Comparison of ENCODE assay signal across 11 mouse cellular contexts in genomic region chr2:78914861-78915260, GRCm38 (mm10). TPM values are rescaled to one million over a fixed set of nuclear protein-coding genes. Genes with fewer than 3 reads are reported as not detected.
DNase-seq lines count a peak whose midpoint lies in the region; ATAC-seq and TF ChIP-seq lines count a peak whose summit lies in the region.
"Had no signal": no experiment of that assay in that cellular context is flagged by ENCODE, and none has a peak within 500 bp of the region (broad histone marks: within the 10 kb centered on the region; RNA-seq: fewer than 3 reads in every experiment).

No protein-coding gene starts in this region.

- no peak for TF ChIP-seq EP300 in heart, postnatal 0 days (IDR thresholded peaks at IDR 0.05; ENCODE audit: low read depth)

- peaks cover 7% of the 10 kb centered on the region; the same call in 1 of the 2 replicates for H3K4me1 ChIP-seq in heart, postnatal 0 days (ENCODE audit: control insufficient read depth, insufficient read depth)
- peaks cover 9% of the 10 kb centered on the region for H3K4me1 ChIP-seq in liver, embryonic 13.5 days (replicated peaks)
- no peaks in the 10 kb centered on the region for H3K4me1 ChIP-seq in limb, embryonic 10.5 days
- H3K4me1 ChIP-seq: embryonic facial prominence, embryonic 13.5 days had no signal

- no peaks in the 10 kb centered on the region for H3K9me3 ChIP-seq in heart, postnatal 0 days (replicated peaks; ENCODE audit: control insufficient read depth, low read length)
- H3K9me3 ChIP-seq in liver, embryonic 13.5 days (replicated peaks) = no peaks in the 10 kb centered on the region
- H3K9me3 ChIP-seq in limb, embryonic 10.5 days (replicated peaks) = no peaks in the 10 kb centered on the region
- H3K9me3 ChIP-seq: embryonic facial prominence, embryonic 13.5 days; hindbrain, embryonic 15.5 days had no signal

- peak; percentile 58 for DNase-seq in heart, postnatal 0 days (ENCODE audit: low spot score)
- no peak for DNase-seq in heart, adult 8-10 months (ENCODE audit: low spot score)
- peak; percentile 56 for DNase-seq in 416B (ENCODE audit: low read depth)
- DNase-seq in T-cell, adult 2 months (ENCODE audit: low spot score) = peak; percentile 17
- no peak for DNase-seq in liver, embryonic 13.5 days
- no peak for DNase-seq in spleen, postnatal 36 days (ENCODE audit: low spot score in 2 of 2)
- no peak for DNase-seq in limb, embryonic 10.5 days (ENCODE audit: low spot score)
- DNase-seq in cerebellum, adult 8-10 months = no peak
- DNase-seq: layer of hippocampus, adult 9-11 months had no signal

- H3K4me2 ChIP-seq in heart, postnatal 0 days (ENCODE audit: low read depth, low read length) = no peak overlapping the region
- no peak overlapping the region for H3K4me2 ChIP-seq in liver, embryonic 13.5 days
- H3K4me2 ChIP-seq: embryonic facial prominence, embryonic 13.5 days; hindbrain, embryonic 15.5 days had no signal

- ATAC-seq in heart, postnatal 0 days (ENCODE audit: insufficient read depth, low read depth) = peak; percentile 39; the same call in 1 of the 2 replicates
- peak; percentile 67 for ATAC-seq in liver, embryonic 13.5 days (ENCODE audit: low read depth)

- H3K36me3 ChIP-seq in heart, postnatal 0 days (replicated peaks; ENCODE audit: control insufficient read depth, insufficient read depth, low read length) = peaks cover 6% of the 10 kb centered on the region; the same call in 1 of the 2 replicates
- peaks cover 25% of the 10 kb centered on the region for H3K36me3 ChIP-seq in liver, embryonic 13.5 days
- H3K36me3 ChIP-seq in limb, embryonic 10.5 days = peaks cover 18% of the 10 kb centered on the region

- H3K27ac ChIP-seq in heart, postnatal 0 days (ENCODE audit: low read depth) = no peak overlapping the region
- H3K27ac ChIP-seq in liver, embryonic 13.5 days = no peak overlapping the region
- no peak overlapping the region for H3K27ac ChIP-seq in limb, embryonic 10.5 days
- H3K27ac ChIP-seq: embryonic facial prominence, embryonic 13.5 days; hindbrain, embryonic 15.5 days had no signal

- H3K9ac ChIP-seq in heart, postnatal 0 days (replicated peaks; ENCODE audit: low read depth, low read length) = no peak overlapping the region
- H3K9ac ChIP-seq in liver, embryonic 13.5 days = no peak overlapping the region
- H3K9ac ChIP-seq: embryonic facial prominence, embryonic 13.5 days; hindbrain, embryonic 15.5 days had no signal

- TF ChIP-seq CTCF in heart, postnatal 0 days (IDR thresholded peaks at IDR 0.05; ENCODE audit: low read depth) = peak; percentile 48

- no peak overlapping the region for H3K4me3 ChIP-seq in heart, postnatal 0 days (ENCODE audit: low read depth, low read length)
- no peak overlapping the region for H3K4me3 ChIP-seq in liver, embryonic 13.5 days (replicated peaks)
- H3K4me3 ChIP-seq in limb, embryonic 10.5 days = no peak overlapping the region
- H3K4me3 ChIP-seq: embryonic facial prominence, embryonic 13.5 days; hindbrain, embryonic 15.5 days had no signal

- 83% methylated on average over 2 of the region's 2 CpGs for WGBS in heart, postnatal 0 days
- 55% methylated on average over 2 of the region's 2 CpGs for WGBS in liver, embryonic 13.5 days (ENCODE audit: insufficient replicate concordance)
- WGBS in limb, embryonic 10.5 days = 69% methylated on average over 2 of the region's 2 CpGs

- no peaks in the 10 kb centered on the region for H3K27me3 ChIP-seq in heart, postnatal 0 days (ENCODE audit: control insufficient read depth, insufficient read depth, low read length)
- H3K27me3 ChIP-seq in liver, embryonic 13.5 days = no peaks in the 10 kb centered on the region
- no peaks in the 10 kb centered on the region for H3K27me3 ChIP-seq in limb, embryonic 10.5 days (ENCODE audit: low read depth, poor library complexity, severe bottlenecking)
- H3K27me3 ChIP-seq: embryonic facial prominence, embryonic 13.5 days; hindbrain, embryonic 15.5 days had no signal

RNA-seq across cellular contexts. Expression of gene Ube2e3, which starts 46.9 kb away (rescaled TPM):
- 83.4 and 126 TPM in 2 replicates for total RNA-seq in heart, postnatal 0 days (2014; rRNA removed; ENCODE audit: low replicate concordance)
- 95.2 and 101 TPM in 2 replicates for polyA plus RNA-seq in heart, postnatal 0 days (2015; fragmentation: Nextera tagmentation; extraction: Ambion mirVana)
- 10 to 100 TPM; 42.7 to 50.7 (median 45.5) TPM for total RNA-seq in heart, adult 8-10 months (2022)
- 104 and 106 TPM in 2 replicates for polyA plus RNA-seq in liver, embryonic 13.5 days (2015; fragmentation: Nextera tagmentation; extraction: Ambion mirVana)
- 210 and 235 TPM in 2 replicates for polyA plus RNA-seq in limb, embryonic 10.5 days (2016; fragmentation: Nextera tagmentation; extraction: Ambion mirVana)

Comparison
In these comparisons a context has a peak if more than half of its experiments do, and no peak if none do; other contexts are left out.
1. DNase-seq: peak in heart, postnatal 0 days (single experiment), 416B (single experiment) and T-cell, adult 2 months (single experiment); none in heart, adult 8-10 months (single experiment), liver, embryonic 13.5 days (single experiment), spleen, postnatal 36 days (0 of 2), limb, embryonic 10.5 days (single experiment) and cerebellum, adult 8-10 months (single experiment).